Mouse (Mus musculus) midbrain, postnatal 0 days (tissue): ENCODE measurements around the gene Use1. TPM values are rescaled to one million over a fixed set of nuclear protein-coding genes. Genes with fewer than 3 reads are reported as not detected.

ENCODE experiments used
- ATAC-seq: fragments of 200-750 bp; cut with Nextera tagmentation; 2 replicates; pipeline ENCODE4 v1.8.0; 2017; ENCODE audit warnings: moderate number of reproducible peaks, mild to moderate bottlenecking, moderate TSS enrichment, moderate library complexity; ENCODE audit not compliant: low FRiP score
- DNase-seq: peaks from one replicate; pipeline ENCODE4 v3.0.0-alpha.2; 2015; ENCODE audit warnings: low spot score
- H3K27ac ChIP-seq: fragments of 300-500 bp; sonication (generic); 2 replicates; pipeline ENCODE4 v1.5.1; 2014; ENCODE audit warnings: low read depth, mild to moderate bottlenecking, low read length, mixed read lengths
- H3K27me3 ChIP-seq: fragments of 300-500 bp; sonication (generic); 2 replicates; pipeline ENCODE4 v1.6.1; 2014; ENCODE audit warnings: low read length, control low read depth, mixed read lengths; ENCODE audit not compliant: insufficient read depth
- H3K36me3 ChIP-seq: fragments of 300-500 bp; sonication (generic); 2 replicates; pipeline ENCODE4 v1.6.1; 2014; ENCODE audit warnings: low read length, control low read depth, mixed read lengths; ENCODE audit not compliant: insufficient read depth
- H3K4me1 ChIP-seq: fragments of 300-500 bp; sonication (generic); 2 replicates; pipeline ENCODE4 v1.6.1; 2014; ENCODE audit warnings: mild to moderate bottlenecking, control low read depth, antibody characterized with exemption, low read length, mixed read lengths; ENCODE audit not compliant: insufficient read depth
- H3K4me2 ChIP-seq: fragments of 300-500 bp; sonication (generic); 2 replicates; pipeline ENCODE4 v1.6.1; 2014; ENCODE audit warnings: low read depth, mild to moderate bottlenecking, low read length, mixed read lengths; ENCODE audit not compliant: poor library complexity, severe bottlenecking
- H3K4me3 ChIP-seq: fragments of 300-500 bp; sonication (generic); 2 replicates; pipeline ENCODE4 v1.5.1; 2014; ENCODE audit warnings: low read depth, mild to moderate bottlenecking, low read length, moderate library complexity
- H3K9ac ChIP-seq: fragments of 300-500 bp; sonication (generic); replicated peaks from 2 replicates; pipeline ENCODE4 v1.6.1; 2014; ENCODE audit warnings: mild to moderate bottlenecking, low read length, moderate library complexity, mixed read lengths; ENCODE audit not compliant: poor library complexity, severe bottlenecking
- H3K9me3 ChIP-seq: fragments of 300-500 bp; sonication (generic); 2 replicates; pipeline ENCODE4 v1.6.1; 2016; ENCODE audit warnings: low read length, control low read depth
- CTCF ChIP-seq: IDR thresholded peaks from 2 replicates; pipeline ENCODE4 v1.5.1; 2016; ENCODE audit warnings: antibody characterized with exemption, mild to moderate bottlenecking
- WGBS: fragments of 180-500 bp; shearing (Covaris S2); extraction: QIAGEN DNeasy Blood & Tissue Kit; methylation state at CpG from one replicate; pipeline ENCODE4 v1.1.7; 2014; 5-methylcytosine and 5-hydroxymethylcytosine counted together
- polyA plus RNA-seq: library from polyadenylated mRNA; unstranded; fragments of >200 nt; fragmentation: Nextera tagmentation; extraction: Ambion mirVana; gene quantifications from 2 replicates; pipeline ENCODE4 v1.2.1, GENCODE M21; 2015
- total RNA-seq: library from RNA; depleted of rRNA; stranded (reverse); fragments of >200 nt; gene quantifications from 2 replicates; pipeline ENCODE4 v1.2.3, GENCODE M21; 2014

Gene Use1
- total and polyA plus RNA-seq, 2 experiments from 2014 or later: 136 to 140 TPM

- Histone ChIP-seq H3K4me3 (no peak overlapping the region), H3K27ac (no peak overlapping the region; the same call in 1 of the 2 replicates), H3K4me1 (peaks cover 9% of the 10 kb centered on the region; the same call in 1 of the 2 replicates), H3K4me2 (no peak overlapping the region), H3K27me3 (no peaks in the 10 kb centered on the region), H3K36me3 (peaks cover 16% of the 10 kb centered on the region), H3K9me3 (no peaks in the 10 kb centered on the region), H3K9ac (no peak overlapping the region)
- WGBS: 78% methylated on average over 17 of the region's 17 CpGs
- TF ChIP-seq CTCF: no peak
- ATAC-seq (no peak), DNase-seq (no peak)
Observed at GRCm38 (mm10) chr8:71374616-71375206, 8.1 kb downstream of the Use1 start.

GRCm38 (mm10) chr8:71375581-71376422 is 9.2 kb downstream of the Use1 start:
- ATAC-seq (no peak), DNase-seq (peak; percentile 62)
- H3K9me3 ChIP-seq: no peaks in the 10 kb centered on the region
- peak overlapping the region; percentile 36 for H3K4me3 ChIP-seq
- H3K4me2 ChIP-seq: peak overlapping the region; percentile 62
- H3K9ac ChIP-seq: peak overlapping the region; percentile 68
- WGBS: 11% methylated on average over 71 of the region's 74 CpGs
- TF ChIP-seq CTCF: peak; percentile 55
- peak overlapping the region; percentile 69 for H3K27ac ChIP-seq
- H3K27me3 ChIP-seq: no peaks in the 10 kb centered on the region
- peaks cover 14% of the 10 kb centered on the region for H3K36me3 ChIP-seq
- H3K4me1 ChIP-seq: peaks cover 20% of the 10 kb centered on the region; the same call in 1 of the 2 replicates

- Histone ChIP-seq H3K4me2 (peak overlapping the region; percentile 62), H3K36me3 (peaks cover 14% of the 10 kb centered on the region), H3K4me3 (peak overlapping the region; percentile 36; the same call in 1 of the 2 replicates), H3K4me1 (peaks cover 20% of the 10 kb centered on the region; the same call in 1 of the 2 replicates), H3K27ac (0 out of 2 replicates have a peak overlapping the region, but pooled peaks have one; percentile 69), H3K9me3 (no peaks in the 10 kb centered on the region), H3K27me3 (no peaks in the 10 kb centered on the region), H3K9ac (peak overlapping the region; percentile 68; the same call in 1 of the 2 replicates)
- WGBS: 41% methylated on average over 8 of the region's 8 CpGs
- TF ChIP-seq CTCF: no peak
- ATAC-seq (no peak), DNase-seq (no peak)
Observed at GRCm38 (mm10) chr8:71376423-71377030, 9.9 kb downstream of the Use1 start.

GRCm38 (mm10) chr8:71379008-71379407 is 12.4 kb downstream of the Use1 start:
- peak overlapping the region; percentile 100; the same call in 1 of the 2 replicates for H3K4me2 ChIP-seq
- no peak for TF ChIP-seq CTCF
- no peak overlapping the region for H3K27ac ChIP-seq
- ATAC-seq (no peak), DNase-seq (no peak)
- H3K9ac ChIP-seq: no peak overlapping the region
- WGBS: 41% methylated on average over 4 of the region's 4 CpGs
- peaks cover 25% of the 10 kb centered on the region; the same call in 1 of the 2 replicates for H3K4me1 ChIP-seq
- H3K27me3 ChIP-seq: no peaks in the 10 kb centered on the region
- peaks cover 6% of the 10 kb centered on the region for H3K36me3 ChIP-seq
- H3K4me3 ChIP-seq: no peak overlapping the region
- H3K9me3 ChIP-seq: no peaks in the 10 kb centered on the region

- peak overlapping the region; percentile 100 for H3K4me2 ChIP-seq
- no peaks in the 10 kb centered on the region for H3K27me3 ChIP-seq
- TF ChIP-seq CTCF: no peak
- ATAC-seq (no peak), DNase-seq (no peak)
- no peaks in the 10 kb centered on the region for H3K9me3 ChIP-seq
- peaks cover 1% of the 10 kb centered on the region for H3K36me3 ChIP-seq
- peaks cover 25% of the 10 kb centered on the region; the same call in 1 of the 2 replicates for H3K4me1 ChIP-seq
- no peak overlapping the region for H3K27ac ChIP-seq
- 40% methylated on average over 3 of the region's 3 CpGs for WGBS
- H3K4me3 ChIP-seq: peak overlapping the region; percentile 60
- H3K9ac ChIP-seq: peak overlapping the region; percentile 88; the same call in 1 of the 2 replicates
Observed at GRCm38 (mm10) chr8:71379512-71380075, 12.9 kb downstream of the Use1 start.
